Mouse (Mus musculus) megakaryocyte progenitor cell, adult 5-6 weeks (primary cell): ENCODE results near the gene F2. TPM values are rescaled to one million over a fixed set of nuclear protein-coding genes. Genes with fewer than 3 reads are reported as not detected.
A peak's percentile ranks its signal among the peaks of the same experiment; 100 is the strongest.

Experiments used
- ATAC-seq: replicated peaks from 2 replicates; pipeline ENCODE4 v1.8.0; 2016; ENCODE audit warnings: mild to moderate bottlenecking, moderate TSS enrichment, inconsistent platforms; ENCODE audit not compliant: poor library complexity
- total RNA-seq, 2 experiments: library from RNA; stranded (forward) in 1 of 2; stranded (reverse) in 1 of 2; fragments of 157-497, 149-512 nt in 1 of 2; fragments of 200-1000 nt in 1 of 2; gene quantifications; 2 replicates each; pipeline versions ENCODE4 v1.2.3 to v1.2.4; 2015 to 2017

Gene F2
- not detected in 2 replicates for total RNA-seq (2015)
- not detected in 2 replicates for total RNA-seq (2017)

GRCm38 (mm10) chr2:91636229-91636628, at the start of gene F2:
Gene F2, minus strand, starts transcription at chr2:91636414.
- no peak for ATAC-seq

- no peak for ATAC-seq
Observed at GRCm38 (mm10) chr2:91683919-91684318, 47.7 kb upstream of the F2 start.

- peak; percentile 94 for ATAC-seq
Observed at GRCm38 (mm10) chr2:91682850-91683249, 46.6 kb upstream of the F2 start.

GRCm38 (mm10) chr2:91676961-91677360, 40.7 kb upstream of the F2 start:
- ATAC-seq: no peak

- no peak for ATAC-seq
Observed at GRCm38 (mm10) chr2:91676420-91676819, 40.2 kb upstream of the F2 start.

- ATAC-seq: no peak
Observed at GRCm38 (mm10) chr2:91674895-91675294, 38.7 kb upstream of the F2 start.

GRCm38 (mm10) chr2:91673587-91673986, 37.4 kb upstream of the F2 start:
- ATAC-seq: no peak

GRCm38 (mm10) chr2:91670038-91670437, 33.8 kb upstream of the F2 start:
- ATAC-seq: no peak

GRCm38 (mm10) chr2:91669326-91669725, 33.1 kb upstream of the F2 start:
- no peak for ATAC-seq

GRCm38 (mm10) chr2:91667747-91668146, 31.5 kb upstream of the F2 start:
- ATAC-seq: no peak

GRCm38 (mm10) chr2:91666386-91666910, 30.2 kb upstream of the F2 start:
- ATAC-seq: no peak

- no peak for ATAC-seq
Observed at GRCm38 (mm10) chr2:91664780-91665179, 28.6 kb upstream of the F2 start.

- peak; percentile 29; the same call in 1 of the 2 replicates for ATAC-seq
Observed at GRCm38 (mm10) chr2:91660981-91661380, 24.8 kb upstream of the F2 start.

- ATAC-seq: no peak
Observed at GRCm38 (mm10) chr2:91659657-91660056, 23.4 kb upstream of the F2 start.

GRCm38 (mm10) chr2:91656774-91657173, 20.6 kb upstream of the F2 start:
- peak; percentile 52; the same call in 1 of the 2 replicates for ATAC-seq

GRCm38 (mm10) chr2:91655827-91656226, 19.6 kb upstream of the F2 start:
- ATAC-seq: no peak

GRCm38 (mm10) chr2:91655388-91655787, 19.2 kb upstream of the F2 start:
- no peak for ATAC-seq

- ATAC-seq: no peak
Observed at GRCm38 (mm10) chr2:91652863-91653262, 16.6 kb upstream of the F2 start.

GRCm38 (mm10) chr2:91651458-91652258, 15.4 kb upstream of the F2 start:
- ATAC-seq: no peak

- peak; percentile 26 for ATAC-seq
Observed at GRCm38 (mm10) chr2:91650360-91650995, 14.3 kb upstream of the F2 start.

- ATAC-seq: peak; percentile 91
Observed at GRCm38 (mm10) chr2:91649553-91650359, 13.5 kb upstream of the F2 start, which contains the start of the genes Zfp408 and Arhgap1. Gene Zfp408, minus strand, starts transcription at chr2:91649791. Gene Arhgap1, plus strand, starts transcription at chr2:91649860.
